Mouse (Mus musculus): ENCODE measurements at regions not wholly inside any gene's neighbourhood (a gene's known extent, or its start where the extent isn't known, plus 50 kb on each side); places are given as distances from the start of the nearest gene placed in this dataset.
"Not testable (repeated sequence)": the region's sequence is repeated elsewhere in the genome, so short reads cannot be mapped to it uniquely, and the experiment has no call there.

DNA sequence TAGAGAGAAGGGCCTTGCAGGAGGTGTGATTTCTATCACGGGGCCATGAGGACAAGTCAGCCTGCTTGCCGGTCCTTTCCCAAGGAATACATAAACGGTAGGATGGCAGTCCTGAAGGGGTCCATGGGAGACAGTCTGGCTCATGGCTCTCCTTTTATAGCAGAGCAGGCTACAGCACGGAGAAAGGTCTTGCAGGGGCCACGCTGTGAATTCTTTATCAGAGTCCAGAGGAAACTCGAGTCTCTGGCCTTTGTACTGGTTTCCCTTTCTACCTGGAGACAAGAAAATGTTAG, 1984.0 kb downstream of the 4930444P10Rik start:
- DNase-seq, result no peak

DNA sequence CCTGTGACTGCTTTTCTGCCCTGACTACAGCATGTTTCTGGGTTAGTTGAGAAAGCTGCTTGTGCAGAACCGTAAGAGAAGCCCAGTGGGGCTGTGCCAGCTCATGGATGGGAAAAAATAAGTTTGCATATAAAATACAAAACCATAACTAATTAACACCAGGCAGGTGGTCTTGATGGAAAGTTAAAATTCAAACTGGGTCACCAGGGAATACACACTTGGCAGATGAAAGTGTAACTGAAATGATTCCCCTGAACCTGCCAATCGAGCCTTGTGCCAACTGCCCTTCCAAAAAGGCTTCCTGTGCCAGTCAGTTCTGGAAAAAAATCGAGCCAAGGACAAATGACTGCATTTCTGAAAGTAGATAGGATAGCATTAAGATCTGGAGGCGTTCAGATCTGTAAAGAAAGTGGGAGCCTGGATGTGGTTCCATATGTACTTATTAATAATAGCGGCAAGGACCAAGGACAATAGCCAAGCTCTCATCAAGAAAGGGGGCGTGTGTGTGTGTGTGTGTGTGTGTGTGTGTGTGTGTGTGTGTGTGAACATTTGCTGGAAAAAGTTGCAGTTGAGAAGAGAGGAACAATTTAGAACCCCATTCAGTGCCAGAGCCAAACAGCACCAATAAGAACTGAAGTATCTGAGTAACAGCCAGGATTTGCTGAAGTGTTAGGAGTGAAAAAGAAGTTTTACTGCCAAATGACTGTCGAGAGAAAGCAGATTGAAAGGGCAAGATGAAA, 1984.5 kb downstream of the 4930444P10Rik start:
- DNase-seq, result no peak

DNA sequence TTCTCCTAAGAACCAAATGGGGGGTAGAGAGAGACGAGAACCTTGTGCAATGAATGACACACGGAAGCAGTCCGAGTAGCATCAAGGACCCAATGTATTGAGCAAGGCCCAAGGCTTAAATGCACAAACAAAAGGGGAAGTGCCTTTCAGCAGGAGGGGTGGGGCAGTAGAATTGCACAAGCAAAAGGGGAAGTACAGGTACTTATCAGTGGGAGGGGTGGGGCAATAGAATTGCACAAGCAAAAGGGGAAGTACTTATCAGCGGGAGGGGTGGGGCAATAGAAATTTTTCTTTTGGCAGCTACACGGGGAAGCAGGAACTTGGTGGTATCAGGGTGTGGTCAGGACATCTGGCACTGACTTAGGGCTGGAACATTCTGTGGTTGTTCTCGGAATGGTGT, 1987.6 kb downstream of the 4930444P10Rik start:
- not testable (repeated sequence) for DNase-seq

DNA sequence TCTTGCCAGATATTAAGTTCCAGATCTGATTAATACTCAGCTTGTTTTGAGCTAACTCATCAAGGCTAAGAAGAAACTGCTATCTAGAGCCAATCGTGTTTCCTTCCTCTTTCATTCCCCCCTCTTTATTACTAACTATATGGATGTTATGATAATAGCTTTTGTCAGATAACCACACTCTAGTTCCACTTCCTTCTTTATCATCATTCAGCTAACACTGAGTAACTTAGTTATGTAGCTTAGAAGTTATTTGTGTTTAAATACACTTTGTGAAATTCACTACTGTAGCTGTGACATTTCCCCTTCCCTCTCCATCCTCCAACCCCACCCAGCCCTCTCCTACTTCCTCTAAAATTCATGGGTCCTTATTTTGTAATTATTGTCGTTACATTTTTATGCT, 1988.6 kb downstream of the 4930444P10Rik start:
- DNase-seq, result no peak

DNA sequence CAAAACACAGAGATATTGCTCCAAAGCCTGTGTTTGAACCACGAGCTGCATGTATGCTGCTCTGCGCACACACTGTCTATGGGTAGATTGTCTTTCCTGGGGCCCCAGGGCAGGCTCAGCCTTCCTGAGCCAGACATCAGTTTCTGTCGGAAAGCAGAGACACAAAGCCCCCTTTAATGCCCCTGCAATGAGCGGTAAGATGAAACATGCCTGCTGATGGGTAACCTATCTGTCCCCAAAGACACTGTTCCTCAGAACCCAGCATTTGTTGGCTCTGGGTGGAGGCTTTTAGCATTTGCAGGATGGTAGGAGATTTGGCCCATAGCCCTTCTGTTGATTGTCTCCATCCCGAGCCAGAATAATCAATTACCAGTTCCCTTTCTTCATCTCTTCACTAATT, 1994.1 kb downstream of the 4930444P10Rik start:
- no peak for DNase-seq

DNA sequence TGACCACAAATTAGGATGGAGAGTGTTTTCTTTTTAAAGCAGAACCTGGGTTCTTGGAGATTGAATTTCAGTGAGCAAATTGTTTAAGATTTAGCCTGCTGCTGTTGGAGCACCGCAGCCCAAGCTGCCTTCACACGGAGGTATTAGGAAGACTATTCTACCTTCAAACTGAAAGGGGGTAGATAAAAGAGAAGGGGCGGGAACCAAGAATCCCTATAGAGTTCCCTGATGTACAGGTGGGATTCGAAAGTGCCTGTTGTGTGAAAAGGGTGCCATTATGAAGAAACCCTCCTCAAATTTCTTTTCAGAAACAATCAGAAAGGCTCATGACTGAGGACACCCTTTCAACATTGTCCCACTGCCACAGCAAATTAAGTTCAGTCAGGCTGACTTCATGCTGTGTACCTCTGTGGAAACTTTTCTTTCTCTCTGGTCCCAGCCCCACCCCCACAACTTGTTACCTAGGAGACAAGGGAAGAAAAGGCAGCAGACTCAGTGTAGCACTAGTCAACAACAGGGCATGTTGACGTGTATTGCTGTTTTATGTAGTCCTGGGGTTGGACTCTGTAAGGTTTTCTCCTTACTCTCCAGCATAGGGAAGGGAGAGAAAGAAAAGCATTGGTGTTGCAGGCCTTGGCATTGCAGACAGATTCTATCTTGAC, 1995.4 kb downstream of the 4930444P10Rik start:
- no peak for DNase-seq

DNA sequence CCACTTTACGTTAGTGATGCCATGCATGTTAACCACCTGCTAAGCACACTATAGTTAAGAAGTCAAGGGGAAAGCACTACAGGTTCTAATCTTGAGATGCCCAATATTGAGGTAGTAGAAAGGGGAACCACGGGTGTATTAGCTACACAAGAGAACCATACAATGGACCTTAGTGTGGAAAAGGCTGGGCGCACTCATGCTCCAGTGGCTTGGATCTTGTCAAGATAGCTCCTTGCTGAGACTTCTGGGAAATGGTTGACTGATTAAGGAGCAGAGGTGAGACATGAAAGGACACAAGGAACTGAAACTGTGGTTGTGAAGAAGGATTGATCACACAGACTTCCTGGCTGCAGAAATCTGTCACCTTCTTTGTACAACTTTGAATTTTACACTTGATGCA, 2028.3 kb downstream of the 4930444P10Rik start:
- no peak for DNase-seq

DNA sequence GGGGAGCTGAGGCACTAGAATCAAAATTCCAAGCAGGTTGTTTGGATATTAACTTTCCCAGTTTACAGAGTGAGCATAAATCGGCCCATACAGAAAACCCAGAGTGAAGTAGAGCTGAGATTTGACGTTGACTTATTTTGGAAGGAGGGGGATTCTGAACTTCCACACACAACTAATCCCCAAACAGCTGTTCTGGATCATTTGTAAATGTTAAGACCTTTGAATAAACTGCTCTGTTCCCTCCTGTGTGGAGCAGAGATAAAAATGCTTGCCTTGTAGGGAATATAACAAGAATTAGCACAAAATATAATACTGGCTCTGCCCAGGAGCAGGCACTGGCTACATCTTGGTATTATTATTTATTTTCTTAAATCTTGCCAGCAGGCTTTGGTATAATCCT, 2057.0 kb downstream of the 4930444P10Rik start:
- DNase-seq, result no peak

DNA sequence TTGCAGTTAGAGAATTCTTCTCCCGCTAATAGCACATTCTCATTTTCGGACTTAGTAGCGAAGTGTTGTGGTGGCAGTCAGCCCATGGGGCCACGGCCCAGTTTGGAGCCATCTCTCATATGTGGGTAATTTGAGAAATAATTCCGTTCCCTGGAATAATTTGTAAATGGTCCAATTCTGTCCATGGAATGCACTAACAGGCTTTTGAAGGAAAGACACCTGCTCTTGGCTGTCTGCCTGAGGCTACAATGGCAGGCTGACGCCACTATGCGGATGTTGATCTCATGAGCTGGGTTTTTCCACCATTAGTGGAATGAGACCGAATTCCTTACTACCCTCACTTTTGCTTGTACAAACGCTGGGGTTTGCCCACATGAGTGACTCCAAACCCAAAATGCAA, 2081.6 kb downstream of the 4930444P10Rik start:
- no peak for DNase-seq

DNA sequence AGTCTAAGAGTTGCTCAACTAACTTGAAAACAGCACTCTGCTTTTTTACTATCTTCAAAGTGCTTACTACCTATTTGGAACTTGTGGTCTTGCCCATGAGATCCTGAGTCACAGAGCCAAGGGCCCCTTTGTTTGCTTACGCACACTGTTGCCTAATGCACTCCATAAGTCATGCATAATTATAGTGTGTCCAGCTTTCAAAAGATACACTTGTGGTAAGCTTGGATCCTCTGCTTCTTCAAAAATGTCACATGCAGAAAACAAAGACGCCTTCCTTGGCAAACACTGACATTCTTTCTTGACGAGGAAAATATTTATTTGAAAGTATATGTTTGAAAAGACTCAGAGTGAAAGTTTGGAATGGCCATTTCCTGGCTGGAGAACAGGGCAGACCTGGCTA, 2082.3 kb downstream of the 4930444P10Rik start:
- peak; percentile 20 for DNase-seq

DNA sequence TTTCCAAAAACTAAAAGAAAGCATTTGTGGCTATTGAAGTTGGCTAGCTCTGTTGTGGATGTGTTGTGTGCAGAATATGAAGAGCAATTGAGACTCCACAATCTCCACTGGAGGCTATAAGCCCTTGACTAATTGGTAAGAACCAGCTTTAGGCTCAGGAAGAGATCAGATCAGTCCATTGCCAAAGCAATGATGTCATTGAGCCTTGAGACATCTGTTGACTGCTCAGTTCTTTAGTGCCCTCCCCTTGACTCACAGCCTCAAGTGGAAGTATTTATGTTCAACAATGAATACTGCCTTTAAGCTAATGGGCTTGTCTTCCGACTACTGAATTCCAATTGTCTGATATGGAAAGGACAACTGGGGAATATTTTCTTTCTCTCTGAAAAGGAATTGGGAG, 2090.6 kb downstream of the 4930444P10Rik start:
- DNase-seq, result no peak

DNA sequence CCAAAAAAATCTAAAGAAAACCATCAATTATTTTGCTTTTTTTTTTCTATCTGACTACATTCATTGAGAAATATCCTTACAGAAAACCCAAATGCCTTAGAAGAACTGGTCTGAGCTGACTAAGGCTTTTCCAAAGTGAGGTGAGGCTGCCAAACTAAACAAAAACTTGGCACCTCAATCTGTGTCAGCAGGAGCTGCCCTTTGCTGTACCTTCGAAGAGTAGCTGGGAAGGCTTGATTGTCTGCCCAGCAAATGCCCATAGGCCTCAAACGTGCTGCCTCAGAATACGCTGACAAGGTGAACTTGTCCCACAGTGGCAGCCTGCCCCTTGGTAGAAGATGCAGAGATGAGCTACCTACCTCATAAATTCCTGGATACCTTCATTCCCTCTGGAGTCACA, 2091.7 kb downstream of the 4930444P10Rik start:
- peak; percentile 72 for DNase-seq

DNA sequence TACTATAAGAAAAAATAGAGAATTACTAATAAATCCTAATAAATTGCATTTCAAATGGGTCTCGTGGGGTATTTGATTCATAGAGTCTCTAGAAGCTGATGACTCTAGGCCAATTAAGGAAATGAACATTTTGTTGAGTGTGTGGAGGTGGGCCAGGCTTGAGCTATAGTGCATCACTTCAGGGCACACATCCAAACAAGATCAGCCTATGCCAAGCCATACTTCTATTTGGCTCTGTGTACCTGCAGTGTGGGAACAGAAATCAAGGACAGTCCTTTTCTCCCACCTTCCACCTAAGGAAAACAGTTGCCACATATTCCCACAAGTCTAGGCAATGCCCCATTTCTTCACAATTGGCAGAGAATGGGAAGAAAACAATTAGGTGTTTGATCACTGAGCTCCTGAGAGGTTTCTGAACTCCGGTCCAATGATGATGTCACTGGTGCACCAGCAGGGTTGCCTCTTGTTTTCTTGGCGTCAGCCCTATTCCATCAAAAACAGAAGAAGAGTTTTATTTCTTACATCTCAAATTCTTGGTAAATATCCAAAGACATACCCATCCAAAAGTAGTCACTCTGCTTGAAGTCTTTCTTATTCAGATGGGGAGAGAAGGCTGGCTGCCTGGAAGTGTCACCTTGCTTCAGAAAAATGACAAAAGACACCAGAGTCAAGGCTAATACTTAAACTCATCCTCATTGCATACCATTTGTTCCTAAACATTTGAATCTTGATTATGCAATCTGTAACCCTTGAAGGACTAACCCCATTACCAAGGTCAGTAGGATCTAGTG, 2092.3 kb downstream of the 4930444P10Rik start:
- no peak for DNase-seq

DNA sequence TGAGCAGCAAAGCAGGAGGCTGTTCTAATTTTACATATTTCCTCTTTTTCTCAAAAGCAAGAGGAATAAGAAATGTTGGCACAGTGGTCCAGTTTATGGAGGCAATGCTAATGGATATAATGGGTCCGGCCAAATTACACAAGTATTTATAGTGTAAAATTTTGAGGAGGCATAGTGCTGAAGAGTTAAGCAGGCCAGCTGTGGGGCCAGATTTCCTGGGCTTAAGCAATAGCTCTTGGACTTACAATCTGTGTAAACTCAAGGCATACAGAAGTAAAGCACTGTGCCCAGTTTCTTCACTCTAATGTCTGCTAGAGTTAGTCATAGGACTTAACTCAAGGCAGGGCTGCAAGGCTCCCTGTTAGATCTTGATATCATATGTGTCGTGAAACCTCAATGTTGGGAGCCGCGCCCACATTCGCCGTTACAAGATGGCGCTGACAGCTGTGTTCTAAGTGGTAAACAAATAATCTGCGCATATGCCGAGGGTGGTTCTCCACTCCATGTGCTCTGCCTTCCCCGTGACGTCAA, 2094.9 kb downstream of the 4930444P10Rik start:
- DNase-seq, result no peak

DNA sequence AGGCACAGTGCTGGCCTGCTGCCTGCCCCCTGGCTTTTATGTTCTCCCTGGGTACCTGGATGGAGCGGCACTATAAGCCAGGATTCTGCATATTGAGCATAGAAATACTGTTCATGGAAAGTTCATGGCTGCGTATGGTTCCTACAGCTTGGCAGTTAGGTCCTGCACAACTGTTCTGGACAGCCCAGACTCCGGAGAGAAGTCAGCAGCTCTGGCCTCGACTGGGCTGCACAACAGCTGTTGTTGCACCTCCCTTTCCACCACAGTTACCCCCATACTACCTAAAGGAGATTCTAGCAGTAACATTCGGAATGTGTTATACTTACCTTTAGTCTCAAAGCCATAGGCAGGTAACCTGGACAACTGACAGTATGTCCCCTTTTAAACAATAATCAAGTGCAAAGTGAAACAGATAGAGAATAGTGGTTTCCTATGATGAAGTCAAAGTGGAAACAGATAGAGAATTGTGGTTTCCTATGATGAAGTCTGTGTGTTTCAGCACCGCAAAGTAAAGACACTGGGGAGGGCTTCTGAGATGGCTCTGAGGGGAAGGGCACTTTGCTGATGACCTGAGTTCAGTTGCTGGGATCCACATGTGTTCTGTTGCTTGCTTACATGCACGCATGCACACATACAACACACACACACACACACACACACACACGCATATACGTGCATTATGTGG, 2099.2 kb downstream of the 4930444P10Rik start:
- no peak for DNase-seq

DNA sequence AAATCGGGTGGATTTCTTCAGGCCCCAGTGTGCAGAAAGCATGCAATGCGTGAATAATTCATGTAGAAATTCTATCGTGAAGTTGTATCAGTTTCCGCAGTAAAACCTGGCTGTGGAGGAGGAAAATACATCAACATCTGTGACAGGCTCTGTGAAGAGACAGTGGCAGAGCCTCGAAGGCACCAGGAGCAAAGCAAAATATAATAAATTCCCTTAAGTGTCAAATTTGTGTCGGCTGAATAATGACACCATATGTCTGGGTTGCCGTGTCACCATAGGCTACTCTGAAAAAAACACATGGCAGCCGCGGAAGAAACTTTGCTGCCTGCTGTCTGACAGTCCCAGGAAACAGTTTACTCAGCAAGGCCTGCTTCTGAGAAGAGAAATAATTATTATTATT, 2100.1 kb downstream of the 4930444P10Rik start:
- DNase-seq, result no peak

DNA sequence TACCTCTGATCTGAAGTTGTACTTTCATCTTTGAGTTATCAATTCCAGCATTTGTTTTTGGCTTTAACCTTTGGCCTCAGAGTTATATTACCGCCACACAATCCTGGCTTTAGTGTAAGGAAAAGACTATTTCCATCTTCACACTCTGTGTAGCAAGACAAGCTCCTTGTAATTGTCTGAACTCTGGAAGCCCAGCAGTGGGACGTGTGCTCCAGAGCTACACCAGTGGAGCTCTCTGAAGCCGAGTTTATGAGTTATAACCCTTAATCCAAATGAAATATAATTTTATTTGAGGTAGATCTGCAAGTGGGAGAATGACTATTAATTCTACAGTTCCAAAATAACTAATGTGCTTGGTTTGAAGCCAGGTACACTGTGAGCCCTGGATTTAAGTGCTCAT, 2103.8 kb downstream of the 4930444P10Rik start:
- DNase-seq, result no peak

DNA sequence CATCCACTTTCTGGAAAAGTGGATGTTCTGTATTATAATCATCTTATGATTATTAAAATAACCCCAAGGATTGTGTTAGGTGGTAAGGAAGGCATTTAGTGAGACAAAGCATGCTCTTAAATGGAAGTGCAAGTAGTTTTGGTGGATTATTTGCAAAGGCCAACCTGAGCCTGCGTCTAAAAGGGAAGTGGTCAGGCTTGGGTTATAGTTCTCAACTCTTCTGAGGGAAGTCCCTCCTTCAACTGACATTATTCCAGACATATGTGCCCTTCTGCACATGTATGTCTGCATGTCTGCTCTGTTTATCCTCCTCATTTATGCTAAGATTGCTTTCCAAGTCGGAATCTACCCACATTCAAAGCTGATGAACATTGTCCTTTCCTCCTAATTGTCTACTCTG, 2108.3 kb downstream of the 4930444P10Rik start:
- no peak for DNase-seq

DNA sequence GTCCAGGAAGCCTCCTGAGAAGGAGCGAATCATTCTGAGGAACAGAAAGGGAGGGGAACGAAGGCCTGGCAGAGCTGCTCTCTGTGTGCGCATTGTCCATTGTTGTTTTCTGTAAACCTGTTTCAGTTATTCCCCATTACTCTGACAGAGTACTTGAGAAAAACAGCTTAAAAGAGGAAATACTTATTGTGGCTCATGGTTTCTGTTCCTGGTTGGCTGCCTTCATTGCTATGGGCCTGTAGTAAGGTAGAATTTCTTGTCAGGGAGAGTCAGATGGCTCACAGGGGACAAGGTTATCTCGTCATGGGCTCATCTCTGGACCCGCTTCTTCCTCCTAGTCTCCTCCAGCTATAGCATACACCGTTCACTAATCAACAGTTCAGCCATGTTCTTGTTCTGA, 2112.9 kb downstream of the 4930444P10Rik start:
- peak; percentile 30 for DNase-seq

DNA sequence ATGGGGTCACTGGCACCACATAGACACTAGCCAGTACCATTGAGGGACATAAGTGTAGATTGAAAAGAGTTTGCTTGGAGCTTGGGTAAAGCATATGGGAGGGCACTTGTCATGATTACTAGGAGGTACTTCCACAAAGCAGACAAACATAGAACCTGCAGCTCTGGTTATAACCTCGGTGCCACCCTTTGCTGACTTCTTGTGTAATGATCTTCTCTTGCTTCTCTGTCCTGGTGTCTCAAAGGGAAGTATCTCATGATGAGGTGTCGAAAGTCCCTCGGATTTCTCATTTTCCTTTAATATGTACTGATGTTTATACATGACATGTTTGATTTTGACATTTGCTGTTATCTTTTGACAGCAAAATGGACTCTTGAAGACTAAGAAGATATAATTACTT, 2114.5 kb downstream of the 4930444P10Rik start:
- peak; percentile 40 for DNase-seq

DNA sequence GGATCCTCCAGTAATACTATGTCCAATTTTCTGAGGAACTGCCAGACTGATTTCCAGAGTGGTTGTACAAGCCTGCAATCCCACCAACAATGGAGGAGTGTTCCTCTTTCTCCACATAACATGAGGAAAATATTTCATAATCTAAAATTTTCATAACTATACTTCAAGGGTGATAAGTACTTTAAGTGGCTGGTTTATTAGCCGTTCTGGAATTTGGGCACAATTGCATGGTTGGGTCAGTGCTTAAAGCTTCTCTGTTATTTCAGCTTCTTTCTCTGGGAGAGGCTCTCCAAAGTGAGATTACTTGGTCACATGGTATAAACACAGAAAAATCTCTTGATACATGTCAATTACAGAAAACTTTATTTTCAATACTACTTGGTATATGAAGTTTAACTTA, 2115.9 kb downstream of the 4930444P10Rik start:
- DNase-seq, result peak; percentile 10

DNA sequence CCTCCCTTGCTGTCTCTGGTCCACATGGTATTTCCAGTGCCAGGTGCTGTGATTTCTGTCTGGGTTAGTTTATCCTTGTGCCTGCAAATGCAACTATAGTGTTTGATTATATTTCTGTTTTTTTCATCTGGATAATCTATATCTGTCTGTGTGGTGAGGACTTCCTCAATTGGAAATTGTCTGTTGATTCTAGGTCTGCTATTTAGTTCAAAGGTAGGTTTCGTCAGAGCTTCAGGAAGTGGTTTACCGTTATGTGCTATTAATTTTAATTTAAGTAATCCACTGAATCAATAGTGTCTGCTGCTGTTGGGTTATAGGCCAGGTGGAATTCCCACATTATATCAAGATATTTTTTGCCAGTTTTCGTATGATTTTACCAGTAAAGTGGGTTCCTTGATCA, 2143.9 kb downstream of the 4930444P10Rik start:
- no peak for DNase-seq

DNA sequence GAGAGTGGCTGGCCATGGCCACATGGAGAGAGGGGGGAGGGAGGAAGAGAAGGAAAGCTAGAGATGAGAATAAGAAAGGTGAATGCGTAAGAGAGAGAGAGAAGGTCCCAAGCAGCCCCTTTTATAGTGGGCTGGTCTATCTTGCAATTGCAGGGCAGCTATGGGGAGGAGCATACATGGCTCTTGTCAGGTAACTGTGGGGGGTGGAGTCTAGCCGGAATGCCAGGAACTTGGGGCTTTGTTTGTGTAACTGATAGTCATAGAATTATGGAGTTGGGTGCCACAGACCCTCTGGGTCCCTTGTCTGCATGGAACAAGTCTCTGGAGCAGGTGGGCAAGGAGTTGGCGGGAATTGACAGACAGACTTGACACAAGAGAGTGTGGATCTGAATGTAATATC, 2151.8 kb downstream of the 4930444P10Rik start:
- DNase-seq, result no peak

Measured in lung, postnatal 36 days (tissue).